Mouse (Mus musculus) MEL (cell line): ENCODE data around the gene Krtap3-1. TPM values are rescaled to one million over a fixed set of nuclear protein-coding genes. Genes with fewer than 3 reads are reported as not detected.

ENCODE experiments used
- DNase-seq: peaks from one replicate; pipeline ENCODE4 v3.0.0; 2011; ENCODE audit warnings: low read depth, low spot score
- H3K27ac ChIP-seq: 2 replicates; pipeline ENCODE4 v1.5.1; 2012; ENCODE audit warnings: low read depth, mild to moderate bottlenecking, control low read depth, low read length, moderate library complexity; ENCODE audit not compliant: control insufficient read depth
- H3K27me3 ChIP-seq, 2 experiments: fragments of 150-350 bp in 1 of 2; sonication (generic) in 1 of 2; 2 replicates each; pipeline ENCODE4 v1.6.1; 2012; ENCODE audit warnings: low read length in 2 of 2, mild to moderate bottlenecking in 2 of 2, improper control_type of control experiment in 1 of 2, moderate library complexity in 1 of 2; ENCODE audit not compliant: insufficient read depth in 2 of 2, control insufficient read depth in 1 of 2
- H3K36me3 ChIP-seq, 2 experiments: 2 replicates each; pipeline ENCODE4 v1.6.1; 2012 to 2014; ENCODE audit warnings: low read length in 2 of 2, improper control_type of control experiment in 1 of 2, inconsistent platforms in 1 of 2, mild to moderate bottlenecking in 1 of 2; ENCODE audit not compliant: insufficient read depth in 2 of 2, control insufficient read depth in 1 of 2
- H3K4me1 ChIP-seq, 2 experiments: fragments of 150-350 bp in 1 of 2; sonication (generic) in 1 of 2; 2 replicates each; pipeline ENCODE4 v1.6.1; 2012; ENCODE audit warnings: low read length in 2 of 2, improper control_type of control experiment in 1 of 2, mild to moderate bottlenecking in 1 of 2; ENCODE audit not compliant: insufficient read depth in 2 of 2, control insufficient read depth in 1 of 2
- H3K4me3 ChIP-seq, 2 experiments: fragments of 150-350 bp in 1 of 2; sonication (generic) in 1 of 2; 2 replicates each; pipeline ENCODE4 v1.5.1; 2012; ENCODE audit warnings: low read depth in 2 of 2, low read length in 2 of 2, mild to moderate bottlenecking in 2 of 2, moderate library complexity in 2 of 2, control low read depth in 1 of 2, improper control_type of control experiment in 1 of 2; ENCODE audit not compliant: control insufficient read depth in 1 of 2, insufficient read depth in 1 of 2
- H3K79me2 ChIP-seq: 2 replicates; pipeline ENCODE4 v1.6.1; 2012; ENCODE audit warnings: mild to moderate bottlenecking, low read length, moderate library complexity; ENCODE audit not compliant: control insufficient read depth, poor library complexity, insufficient read depth
- H3K9ac ChIP-seq: 2 replicates; pipeline ENCODE4 v1.6.1; 2012; ENCODE audit warnings: low read depth, mild to moderate bottlenecking, control low read depth, low read length, moderate library complexity; ENCODE audit not compliant: control insufficient read depth, poor library complexity, severe bottlenecking
- H3K9me3 ChIP-seq: fragments of 150-350 bp; sonication (generic); replicated peaks from 2 replicates; pipeline ENCODE4 v1.6.1; 2012; ENCODE audit warnings: mild to moderate bottlenecking, low read length, improper control_type of control experiment, moderate library complexity; ENCODE audit not compliant: insufficient read depth
- BHLHE40 ChIP-seq: IDR thresholded peaks from 2 replicates; pipeline ENCODE4 v1.6.1; 2012; ENCODE audit warnings: low read depth, mild to moderate bottlenecking, inconsistent platforms, low read length, improper control_type of control experiment, borderline replicate concordance
- CHD1 ChIP-seq: IDR thresholded peaks from 2 replicates; pipeline ENCODE4 v1.6.1; 2012; ENCODE audit warnings: low read depth, mild to moderate bottlenecking, inconsistent platforms, low read length, improper control_type of control experiment
- CHD2 ChIP-seq: IDR thresholded peaks from 2 replicates; pipeline ENCODE4 v1.6.1; 2011; ENCODE audit warnings: low read length, improper control_type of control experiment
- CTCF ChIP-seq, 3 experiments: IDR thresholded peaks in 2 of 3; conservative IDR thresholded peaks in 1 of 3; 2 replicates each; pipeline ENCODE4 v1.5.1; 2011 to 2012; ENCODE audit warnings: low read length in 3 of 3, low read depth in 2 of 3, mild to moderate bottlenecking in 2 of 3, improper control_type of control experiment in 1 of 3, inconsistent platforms in 1 of 3, mixed read lengths in 1 of 3, moderate library complexity in 1 of 3; ENCODE audit not compliant: control insufficient read depth in 1 of 3, insufficient read depth in 1 of 3, poor library complexity in 1 of 3, severe bottlenecking in 1 of 3
- ETS1 ChIP-seq: IDR thresholded peaks from 2 replicates; pipeline ENCODE4 v1.6.1; 2012; ENCODE audit warnings: low read depth, mild to moderate bottlenecking, inconsistent platforms, low read length, improper control_type of control experiment, moderate library complexity
- GABPA ChIP-seq: IDR thresholded peaks from 2 replicates; pipeline ENCODE4 v1.6.1; 2012; ENCODE audit warnings: low read depth, mild to moderate bottlenecking, inconsistent platforms, low read length, improper control_type of control experiment, moderate library complexity
- GATA1 ChIP-seq: IDR thresholded peaks from 2 replicates; pipeline ENCODE4 v1.6.1; 2011; ENCODE audit warnings: low read depth, low read length, improper control_type of control experiment
- JUND ChIP-seq: IDR thresholded peaks from 2 replicates; pipeline ENCODE4 v1.6.1; 2011; ENCODE audit warnings: low read depth, mild to moderate bottlenecking, improper control_type of control experiment, low read length
- MAX ChIP-seq: IDR thresholded peaks from 2 replicates; pipeline ENCODE4 v1.6.1; 2011; ENCODE audit warnings: low read length, improper control_type of control experiment
- MAZ ChIP-seq: IDR thresholded peaks from 2 replicates; pipeline ENCODE4 v1.6.1; 2012; ENCODE audit warnings: low read depth, mild to moderate bottlenecking, inconsistent platforms, low read length, improper control_type of control experiment
- MEF2A ChIP-seq: IDR thresholded peaks from 2 replicates; pipeline ENCODE4 v1.6.1; 2014; ENCODE audit warnings: low read depth, mild to moderate bottlenecking, inconsistent platforms, low read length, improper control_type of control experiment; ENCODE audit not compliant: poor library complexity, insufficient replicate concordance, severe bottlenecking; ENCODE audit errors: extremely low read depth
- MYC ChIP-seq: IDR thresholded peaks from 2 replicates; pipeline ENCODE4 v1.6.1; 2011; ENCODE audit warnings: low read depth, mild to moderate bottlenecking, low read length, improper control_type of control experiment, moderate library complexity
- POLR2A ChIP-seq, 2 experiments: IDR thresholded peaks; 2 replicates each; pipeline ENCODE4 v1.6.1; 2011 to 2012; ENCODE audit warnings: low read length in 2 of 2, mild to moderate bottlenecking in 2 of 2, control low read depth in 1 of 2, improper control_type of control experiment in 1 of 2, low read depth in 1 of 2, moderate library complexity in 1 of 2; ENCODE audit not compliant: control insufficient read depth in 1 of 2, insufficient read depth in 1 of 2, poor library complexity in 1 of 2
- POLR2AphosphoS2 ChIP-seq: IDR thresholded peaks from 2 replicates; pipeline ENCODE4 v1.6.1; 2011; ENCODE audit warnings: low read length, improper control_type of control experiment
- POLR2AphosphoS5 ChIP-seq: IDR thresholded peaks from 2 replicates; pipeline ENCODE4 v1.6.1; 2012; ENCODE audit warnings: low read depth, borderline replicate concordance, mild to moderate bottlenecking, inconsistent platforms, low read length, moderate library complexity, mixed read lengths
- RCOR1 ChIP-seq: IDR thresholded peaks from 2 replicates; pipeline ENCODE4 v1.6.1; 2012; ENCODE audit warnings: low read depth, mild to moderate bottlenecking, inconsistent platforms, low read length, improper control_type of control experiment
- SIN3A ChIP-seq: IDR thresholded peaks from 2 replicates; pipeline ENCODE4 v1.6.1; 2012; ENCODE audit warnings: low read length, improper control_type of control experiment, inconsistent platforms
- SMC3 ChIP-seq: IDR thresholded peaks from 2 replicates; pipeline ENCODE4 v1.6.1; 2011; ENCODE audit warnings: low read depth, low read length, improper control_type of control experiment
- TCF12 ChIP-seq: IDR thresholded peaks from 2 replicates; pipeline ENCODE4 v1.6.1; 2014; ENCODE audit warnings: low read depth, mild to moderate bottlenecking, inconsistent platforms, low read length, improper control_type of control experiment, moderate library complexity
- USF1 ChIP-seq: IDR thresholded peaks from 2 replicates; pipeline ENCODE4 v1.6.1; 2014; ENCODE audit warnings: low read depth, mild to moderate bottlenecking, inconsistent platforms, low read length, improper control_type of control experiment, moderate library complexity
- ZC3H11A ChIP-seq: IDR thresholded peaks from 2 replicates; pipeline ENCODE4 v1.6.1; 2012; ENCODE audit warnings: low read depth, mild to moderate bottlenecking, inconsistent platforms, low read length, improper control_type of control experiment
- polyA plus RNA-seq, 2 experiments: library from polyadenylated mRNA; stranded (reverse) in 1 of 2; unstranded in 1 of 2; fragments of >175 nt in 1 of 2; fragments of >200 nt in 1 of 2; gene quantifications; 2 replicates each; pipeline versions ENCODE4 v1.2.1 to v1.2.4; 2012; ENCODE audit warnings: low replicate concordance in 2 of 2, low read depth in 1 of 2; ENCODE audit not compliant: insufficient read length in 2 of 2, insufficient read depth in 1 of 2, missing spikeins in 1 of 2
- total RNA-seq: library from RNA; depleted of rRNA; stranded (reverse); fragments of 300-350 nt; gene quantifications from 2 replicates; pipeline ENCODE4 v1.2.3, GENCODE M21; 2012

Krtap3-1 gene
- total and polyA plus RNA-seq, 3 experiments = not detected

DNA sequence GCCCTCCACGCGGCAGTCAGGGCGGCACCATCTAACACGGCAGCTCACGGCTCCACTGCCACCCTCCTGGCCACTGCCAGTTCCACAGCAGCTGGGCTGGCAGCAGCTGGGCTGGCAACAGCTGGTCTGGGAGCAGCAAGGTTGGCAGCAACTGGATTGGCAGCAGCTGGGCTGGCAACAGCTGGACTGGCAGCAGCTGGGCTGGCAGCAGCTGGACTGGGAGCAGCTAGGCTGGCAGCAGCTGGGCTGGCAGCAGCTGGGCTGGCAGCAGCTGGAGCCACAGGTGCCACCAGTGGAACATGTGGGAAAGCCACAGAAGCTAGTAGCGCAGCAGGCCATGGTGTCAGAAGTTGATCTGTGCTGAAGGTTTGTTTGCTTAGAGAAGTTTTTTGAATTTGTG lies 24.6 kb upstream of the Krtap3-1 start, which contains the start of gene Krtap1-3:
Krtap1-3 (minus strand) TSS at position 359 of the 400 bp plus-strand sequence.
- H3K79me2 ChIP-seq = no peaks in the 10 kb centered on the region
- no peaks in the 10 kb centered on the region for H3K4me1 ChIP-seq
- no peak for TF ChIP-seq MEF2A
- no peak for TF ChIP-seq TCF12
- no peak for TF ChIP-seq USF1
- no peak for TF ChIP-seq CHD2
- no peak for TF ChIP-seq MAX
- TF ChIP-seq ZC3H11A = no peak
- TF ChIP-seq MYC = no peak
- no peak for TF ChIP-seq POLR2A (IDR thresholded peaks at IDR 0.05; ENCODE audit: control insufficient read depth in 1 of 2, insufficient read depth in 1 of 2, low read depth in 1 of 2, low read length in 2 of 2, poor library complexity in 1 of 2)
- TF ChIP-seq SIN3A = no peak
- no peak for TF ChIP-seq CHD1
- TF ChIP-seq RCOR1 = no peak
- TF ChIP-seq BHLHE40 = no peak
- TF ChIP-seq POLR2AphosphoS5 = no peak
- TF ChIP-seq JUND = no peak
- TF ChIP-seq SMC3 = no peak
- no peak for TF ChIP-seq MAZ
- TF ChIP-seq GABPA = no peak
- TF ChIP-seq, all 39 proteins: peak for 0
- H3K9ac ChIP-seq = no peak within 1 kb of the TSS
- DNase-seq = no peak
- H3K9me3 ChIP-seq = no peaks in the 10 kb centered on the region
- no peak within 1 kb of the TSS for H3K4me3 ChIP-seq
- H3K36me3 ChIP-seq = no peaks in the 10 kb centered on the region
- no peaks in the 10 kb centered on the region for H3K27me3 ChIP-seq
- no peak within 1 kb of the TSS for H3K27ac ChIP-seq

DNA sequence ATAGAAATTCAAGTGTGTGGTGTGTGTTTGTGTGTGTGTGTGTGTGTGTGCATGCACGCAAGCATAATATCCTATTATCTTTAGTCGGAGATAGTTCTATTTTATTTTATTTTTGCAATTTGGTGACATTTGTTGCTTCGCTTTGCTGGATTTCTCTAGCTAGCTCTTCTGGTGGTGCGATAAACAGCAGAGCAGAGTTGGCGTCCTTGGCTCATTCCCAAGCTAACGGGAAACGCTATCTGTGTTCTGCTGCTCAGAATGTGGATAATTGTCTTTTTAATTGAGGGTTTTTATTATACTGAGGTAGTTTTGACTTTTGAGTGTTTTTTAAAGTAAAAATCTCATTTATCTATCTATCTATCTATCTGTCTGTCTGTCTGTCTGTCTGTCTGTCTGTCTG lies 18.7 kb upstream of the Krtap3-1 start:
- Histone ChIP-seq H3K27me3 (no peaks in the 10 kb centered on the region), H3K4me3 (no peak overlapping the region), H3K4me1 (no peaks in the 10 kb centered on the region), H3K79me2 (no peaks in the 10 kb centered on the region), H3K36me3 (no peaks in the 10 kb centered on the region), H3K27ac (no peak overlapping the region), H3K9me3 (no peaks in the 10 kb centered on the region), H3K9ac (no peak overlapping the region)
- no peak for DNase-seq
- TF ChIP-seq ETS1 (no peak), CTCF (IDR thresholded peaks at IDR 0.05 in 2 of 3, conservative IDR thresholded peaks at IDR 0.05 in 1 of 3; ENCODE audit: control insufficient read depth in 1 of 3, insufficient read depth in 1 of 3, low read depth in 2 of 3, low read length in 3 of 3, poor library complexity in 1 of 3, severe bottlenecking in 1 of 3) (no peak), GATA1 (no peak), POLR2AphosphoS2 (no peak), CHD2 (no peak)
